Mouse (Mus musculus): ENCODE data around the gene Pigs. TPM values are rescaled to one million over a fixed set of nuclear protein-coding genes. Genes with fewer than 3 reads are reported as not detected.

The Pigs gene
- polyA plus RNA-seq, 1 experiment: 19.7 TPM

DNA sequence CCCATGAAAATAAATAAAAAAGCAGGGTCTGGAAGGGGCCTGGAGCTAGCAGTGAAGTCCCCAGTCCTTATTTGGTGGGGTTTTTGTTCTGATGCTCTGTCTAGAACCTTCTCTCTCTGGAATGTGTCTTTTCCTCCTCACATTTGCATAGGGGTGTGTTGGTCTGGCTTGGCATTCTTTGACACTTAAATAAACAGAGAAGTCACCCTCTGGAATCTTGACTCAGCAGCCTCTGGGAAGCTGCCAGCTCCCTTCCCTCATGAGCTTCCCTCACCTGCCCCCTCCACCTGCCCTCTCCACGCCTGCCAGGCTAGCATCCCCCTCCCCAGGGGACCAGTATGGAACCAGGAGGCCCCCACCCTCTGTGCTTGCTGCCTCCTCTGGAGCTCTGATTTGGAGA lies 42.2 kb downstream of the Pigs start:
- no peaks in the 10 kb centered on the region for H3K4me1 ChIP-seq (ENCODE audit: control insufficient read depth, insufficient read depth, insufficient read length, low read length)
- H3K27ac ChIP-seq (replicated peaks; ENCODE audit: low read depth, low read length): no peak overlapping the region
- no peak overlapping the region for H3K4me3 ChIP-seq (ENCODE audit: insufficient read depth, low read depth, low read length)

DNA sequence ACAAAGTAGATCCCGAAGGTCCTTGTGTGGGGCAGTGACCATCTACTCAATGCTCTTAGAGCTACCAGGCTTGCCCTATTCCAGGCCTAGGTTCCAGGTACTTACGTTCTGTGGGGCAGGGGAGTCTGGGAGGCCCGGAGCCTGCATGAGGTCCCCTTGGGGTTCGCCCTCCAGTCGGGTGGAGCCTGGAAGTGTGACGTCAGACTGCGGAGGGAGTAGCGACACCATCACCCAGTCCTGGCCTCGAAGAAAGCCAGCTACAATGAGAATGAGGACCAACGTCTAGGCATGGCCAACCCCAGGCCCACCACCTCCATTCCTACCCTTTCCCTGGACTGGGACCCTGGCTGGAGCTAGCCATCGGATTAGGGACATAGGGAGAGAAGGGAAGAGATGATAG lies 43.5 kb downstream of the Pigs start:
- H3K4me3 ChIP-seq (ENCODE audit: insufficient read depth, low read depth, low read length): no peak overlapping the region
- no peak overlapping the region for H3K27ac ChIP-seq (replicated peaks; ENCODE audit: low read depth, low read length)
- H3K4me1 ChIP-seq (ENCODE audit: control insufficient read depth, insufficient read depth, insufficient read length, low read length): no peaks in the 10 kb centered on the region

DNA sequence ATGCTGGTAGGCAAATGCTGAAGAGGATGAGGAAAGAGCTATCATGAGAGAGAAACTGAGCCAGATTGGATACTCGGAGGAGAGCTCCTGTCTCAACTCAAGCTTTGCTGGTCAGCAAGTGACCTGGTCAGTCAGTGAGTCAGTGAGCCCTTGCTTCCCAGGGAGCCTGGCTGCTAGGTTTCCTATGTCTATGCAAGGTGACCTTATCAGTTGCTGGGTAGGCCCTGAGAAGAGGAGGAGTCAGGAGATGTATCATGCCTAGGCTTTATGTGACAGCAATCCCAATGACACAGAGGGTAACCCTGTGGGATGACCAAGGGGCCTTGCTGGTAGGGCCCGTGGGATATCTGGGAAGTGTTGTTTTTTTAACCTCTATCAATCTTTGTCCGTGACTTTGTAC lies 44.0 kb downstream of the Pigs start:
- Histone ChIP-seq H3K4me1 (ENCODE audit: control insufficient read depth, insufficient read depth, insufficient read length, low read length) (no peaks in the 10 kb centered on the region), H3K4me3 (ENCODE audit: insufficient read depth, low read depth, low read length) (no peak overlapping the region), H3K27ac (replicated peaks; ENCODE audit: low read depth, low read length) (no peak overlapping the region)

DNA sequence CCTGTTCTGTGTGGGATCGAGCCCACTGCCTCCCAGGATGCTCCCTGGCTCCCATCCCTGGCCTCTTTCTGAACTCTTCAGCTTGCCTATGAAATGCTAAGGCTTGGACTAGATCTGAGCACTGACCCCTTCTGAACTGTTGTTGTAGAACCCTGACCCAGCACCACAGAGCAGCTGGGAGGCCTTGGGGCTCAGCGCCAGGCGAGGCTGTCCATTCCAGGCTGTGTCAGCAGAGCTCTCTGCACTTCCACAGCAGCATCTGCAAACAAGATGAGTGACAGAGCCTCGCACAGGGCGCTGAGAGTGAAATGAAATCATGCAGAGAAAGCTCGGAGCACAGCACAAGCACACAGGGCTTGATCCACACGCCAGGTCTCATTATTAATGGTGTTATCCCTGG lies 44.4 kb downstream of the Pigs start:
- no peak overlapping the region for H3K27ac ChIP-seq (replicated peaks; ENCODE audit: low read depth, low read length)
- H3K4me3 ChIP-seq (ENCODE audit: insufficient read depth, low read depth, low read length): no peak overlapping the region
- H3K4me1 ChIP-seq (ENCODE audit: control insufficient read depth, insufficient read depth, insufficient read length, low read length): no peaks in the 10 kb centered on the region

DNA sequence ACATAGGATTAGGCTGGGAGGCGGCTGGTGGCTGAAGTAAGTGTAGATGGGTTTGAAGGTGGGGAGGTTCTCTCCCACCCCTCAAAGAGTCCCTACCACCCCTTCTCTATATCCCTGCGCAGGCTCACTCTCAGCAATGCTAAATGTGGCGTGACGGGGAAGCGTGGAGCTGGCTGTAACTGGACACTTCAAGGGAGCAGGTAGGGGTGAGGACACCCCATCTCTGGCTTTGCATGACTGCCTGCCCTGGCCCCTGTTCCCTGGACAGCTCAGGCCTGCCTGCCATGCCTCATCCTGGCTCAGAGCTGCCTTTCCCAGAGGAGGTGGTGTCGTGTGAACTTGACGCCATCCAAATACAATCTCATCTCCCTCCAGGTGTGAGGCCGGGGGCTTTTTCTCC lies 45.9 kb downstream of the Pigs start:
- Histone ChIP-seq H3K27ac (replicated peaks; ENCODE audit: low read depth, low read length) (no peak overlapping the region), H3K4me1 (ENCODE audit: control insufficient read depth, insufficient read depth, insufficient read length, low read length) (no peaks in the 10 kb centered on the region), H3K4me3 (ENCODE audit: insufficient read depth, low read depth, low read length) (no peak overlapping the region)

DNA sequence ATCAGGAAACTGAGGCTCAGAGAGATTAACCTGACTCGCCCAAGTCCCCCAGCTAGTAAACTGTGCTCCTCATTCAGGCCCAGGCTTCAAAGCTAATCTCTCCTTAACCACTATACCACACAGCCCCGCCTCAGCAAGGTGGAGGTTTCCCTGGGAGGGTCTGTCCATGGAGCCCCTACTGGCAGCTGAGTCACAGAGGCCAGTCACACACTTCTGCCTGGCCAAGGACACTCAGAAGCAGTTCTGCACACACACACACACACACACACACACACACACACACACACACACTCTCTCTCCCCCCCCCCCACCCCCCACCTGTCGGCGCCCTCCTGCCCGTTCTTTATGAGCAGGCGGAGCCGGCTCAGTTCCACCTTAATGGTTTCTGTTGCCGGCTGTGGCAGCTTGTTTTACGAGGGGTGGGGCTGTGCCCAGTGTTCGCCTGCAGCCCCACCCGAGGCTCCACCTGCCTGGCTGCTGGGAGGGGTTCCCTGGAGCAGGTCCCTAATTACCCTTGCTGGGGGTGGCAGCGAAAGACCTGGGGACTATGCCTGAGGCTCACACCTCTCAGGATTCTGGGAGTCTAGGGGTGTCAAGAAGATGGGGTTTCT lies 49.4 kb downstream of the Pigs start:
- Histone ChIP-seq H3K27ac (replicated peaks; ENCODE audit: low read depth, low read length) (no peak overlapping the region), H3K4me3 (ENCODE audit: insufficient read depth, low read depth, low read length) (no peak overlapping the region), H3K4me1 (ENCODE audit: control insufficient read depth, insufficient read depth, insufficient read length, low read length) (no peaks in the 10 kb centered on the region)

DNA sequence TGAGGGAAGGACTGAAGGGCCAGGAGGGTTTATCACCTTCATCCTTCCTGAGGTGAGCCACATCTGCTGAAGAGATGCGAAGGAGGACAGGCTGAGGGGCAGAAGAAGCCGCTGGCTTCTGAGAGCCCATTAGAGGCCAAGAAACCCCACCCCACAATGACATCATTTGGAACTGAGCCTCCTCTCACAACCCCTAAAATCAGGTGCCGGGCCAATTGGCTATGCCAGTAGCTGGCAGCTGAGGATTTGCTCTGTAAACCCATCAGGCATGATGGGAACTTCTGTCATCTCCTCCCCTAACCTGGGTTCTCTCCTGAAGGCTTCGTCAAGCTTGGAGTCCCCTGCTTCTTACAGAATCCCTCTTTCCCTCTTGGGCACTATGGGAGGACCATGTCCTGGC lies 52.1 kb downstream of the Pigs start:
- Histone ChIP-seq H3K4me3 (ENCODE audit: insufficient read depth, low read depth, low read length) (no peak overlapping the region), H3K27ac (replicated peaks; ENCODE audit: low read depth, low read length) (no peak overlapping the region), H3K4me1 (ENCODE audit: control insufficient read depth, insufficient read depth, insufficient read length, low read length) (no peaks in the 10 kb centered on the region)

DNA sequence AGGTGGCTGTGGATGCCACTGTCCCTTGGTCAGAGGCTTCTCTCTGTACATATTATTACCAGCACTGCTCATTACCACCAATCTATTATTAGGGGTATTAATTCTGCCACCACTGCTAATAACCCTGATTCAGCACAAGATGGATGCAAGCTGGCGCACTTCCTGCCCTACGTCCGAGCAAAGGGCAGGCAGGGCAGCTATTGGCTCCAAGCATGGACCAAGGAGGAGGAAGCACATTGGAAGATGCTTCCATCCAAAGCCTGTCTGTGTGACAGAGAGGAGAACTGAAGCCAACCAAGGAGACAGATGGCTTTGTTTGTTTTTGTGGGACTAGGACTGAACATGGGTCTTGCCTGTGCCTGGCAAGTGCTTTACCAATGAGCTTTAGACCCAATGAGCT lies 52.8 kb downstream of the Pigs start:
- Histone ChIP-seq H3K4me3 (ENCODE audit: insufficient read depth, low read depth, low read length) (no peak overlapping the region), H3K27ac (replicated peaks; ENCODE audit: low read depth, low read length) (no peak overlapping the region), H3K4me1 (ENCODE audit: control insufficient read depth, insufficient read depth, insufficient read length, low read length) (no peaks in the 10 kb centered on the region)

DNA sequence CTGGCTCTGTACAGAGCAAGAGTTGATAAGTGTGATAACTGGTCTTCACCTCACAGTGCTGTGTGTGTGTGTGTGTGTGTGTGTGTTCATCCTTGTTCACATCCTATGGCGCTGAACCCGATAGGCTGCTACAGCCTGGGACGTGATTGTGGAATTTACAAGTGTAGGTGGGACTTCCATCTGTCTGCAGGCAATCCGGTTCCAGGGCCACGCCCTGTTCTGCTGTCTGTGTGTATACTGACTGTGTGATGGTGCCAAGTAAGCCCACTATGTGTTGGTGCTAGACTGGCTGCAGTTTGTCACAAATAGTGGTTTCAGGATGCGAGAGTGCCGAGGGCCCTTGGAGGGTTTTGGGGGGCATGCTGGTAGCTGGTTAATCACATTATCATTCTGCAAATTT lies 54.1 kb downstream of the Pigs start:
- no peak overlapping the region for H3K4me3 ChIP-seq (ENCODE audit: insufficient read depth, low read depth, low read length)
- no peak overlapping the region for H3K27ac ChIP-seq (replicated peaks; ENCODE audit: low read depth, low read length)

DNA sequence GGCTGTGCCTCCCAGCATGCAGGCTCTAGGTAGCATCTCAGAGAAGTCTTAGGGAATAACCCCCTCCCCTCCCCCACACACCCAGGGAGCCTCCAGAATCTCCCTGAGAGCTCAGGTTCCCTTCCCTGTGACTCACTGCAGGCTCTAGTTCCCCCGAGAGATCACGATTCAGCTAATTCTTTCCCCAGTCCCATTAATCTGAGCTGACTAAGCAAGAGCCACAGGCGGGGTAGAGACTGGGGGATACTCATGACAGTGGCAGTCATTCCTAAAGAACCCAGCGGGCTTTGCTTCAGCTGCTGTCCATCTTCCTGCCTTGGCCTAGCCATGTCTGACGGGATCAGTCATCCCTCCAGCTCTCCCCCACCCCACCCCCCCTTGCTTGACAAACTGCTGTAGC lies 54.5 kb downstream of the Pigs start:
- Histone ChIP-seq H3K27ac (replicated peaks; ENCODE audit: low read depth, low read length) (no peak overlapping the region), H3K4me1 (ENCODE audit: control insufficient read depth, insufficient read depth, insufficient read length, low read length) (no peaks in the 10 kb centered on the region), H3K4me3 (ENCODE audit: insufficient read depth, low read depth, low read length) (no peak overlapping the region)

More for the DNA sequence above, 54.1 kb downstream of the Pigs start:
- no peaks in the 10 kb centered on the region for H3K4me1 ChIP-seq (ENCODE audit: control insufficient read depth, insufficient read depth, insufficient read length, low read length)

DNA sequence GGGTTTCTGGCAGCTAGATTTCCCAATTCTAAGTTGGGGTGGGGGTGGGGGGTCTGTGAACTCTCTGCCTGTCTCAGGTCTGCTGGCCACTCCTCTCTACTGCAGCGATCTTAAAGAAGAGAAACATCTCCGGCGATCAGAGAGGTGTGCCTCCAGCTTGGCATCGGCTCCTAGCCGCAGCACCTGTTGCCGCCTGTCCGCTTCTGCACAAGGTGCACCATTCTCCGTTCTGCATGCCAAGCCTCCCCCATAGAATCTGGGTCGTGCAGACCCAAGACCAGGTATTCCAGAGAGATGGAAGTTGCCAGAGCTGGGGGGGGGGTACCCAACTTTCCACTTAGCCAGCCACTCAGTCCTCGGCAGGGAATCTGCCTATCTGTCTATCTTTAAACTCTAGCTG lies 57.6 kb downstream of the Pigs start:
- H3K4me1 ChIP-seq (ENCODE audit: control insufficient read depth, insufficient read depth, insufficient read length, low read length): no peaks in the 10 kb centered on the region
- no peak overlapping the region for H3K27ac ChIP-seq (replicated peaks; ENCODE audit: low read depth, low read length)
- no peak overlapping the region for H3K4me3 ChIP-seq (ENCODE audit: insufficient read depth, low read depth, low read length)

DNA sequence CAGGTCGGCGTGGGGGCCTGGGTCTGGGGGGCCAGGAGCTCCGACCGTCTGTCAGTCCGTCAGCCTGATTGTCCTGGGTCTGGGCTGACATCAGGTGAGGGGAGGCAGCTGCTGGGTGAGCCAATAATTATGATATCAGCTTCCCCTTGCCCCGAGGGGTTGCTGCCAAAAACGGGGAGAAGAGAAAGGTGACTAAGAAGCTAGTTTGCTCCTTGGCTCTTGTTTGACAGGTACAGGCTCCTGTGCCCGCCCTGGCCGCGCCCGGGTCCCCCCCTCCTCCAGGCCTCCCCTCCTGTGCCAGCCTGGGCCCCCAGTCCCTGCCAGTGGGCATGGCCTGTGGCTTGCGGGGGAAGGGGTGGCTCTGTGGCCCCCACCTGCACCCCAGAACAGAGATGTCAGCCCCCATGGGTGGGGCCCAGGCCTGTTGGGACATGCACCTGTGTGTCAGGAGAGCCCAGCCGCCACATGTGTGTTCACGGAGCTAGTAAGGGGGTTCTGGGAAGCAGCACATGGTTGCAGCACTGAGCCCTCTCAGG lies 58.4 kb downstream of the Pigs start, which contains the start of gene Foxn1:
Foxn1 (minus strand) TSS at position 51 of the 536 bp plus-strand sequence.
- no peaks in the 10 kb centered on the region for H3K4me1 ChIP-seq (ENCODE audit: control insufficient read depth, insufficient read depth, insufficient read length, low read length)
- H3K27ac ChIP-seq (replicated peaks; ENCODE audit: low read depth, low read length): no peak within 1 kb of the TSS
- no peak within 1 kb of the TSS for H3K4me3 ChIP-seq (ENCODE audit: insufficient read depth, low read depth, low read length)

Other genes starting within 250 kb of the Pigs start
- 33.8 and 38.9 TPM in 2 replicates for gene Eral1, start 248.0 kb upstream of the Pigs start, polyA plus RNA-seq (2012; ENCODE audit: insufficient read depth, insufficient read length, missing spikeins)
- 5.8 and 7.5 TPM in 2 replicates for gene Fam222b, start 233.8 kb upstream of the Pigs start, polyA plus RNA-seq (2012; ENCODE audit: insufficient read depth, insufficient read length, missing spikeins)
- 45.7 and 47.5 TPM in 2 replicates for gene Traf4, start 162.8 kb upstream of the Pigs start, polyA plus RNA-seq (2012; ENCODE audit: insufficient read depth, insufficient read length, missing spikeins)
- 3.2 and 6.3 TPM in 2 replicates for gene Nek8, start 151.7 kb upstream of the Pigs start, polyA plus RNA-seq (2012; ENCODE audit: insufficient read depth, insufficient read length, missing spikeins)
- 77.2 and 118 TPM in 2 replicates for gene Tlcd1, start 151.7 kb upstream of the Pigs start, polyA plus RNA-seq (2012; ENCODE audit: insufficient read depth, insufficient read length, missing spikeins)
- 881 and 950 TPM in 2 replicates for gene Rpl23a, start 144.8 kb upstream of the Pigs start, polyA plus RNA-seq (2012; ENCODE audit: insufficient read depth, insufficient read length, missing spikeins)
- gene Rab34, start 140.0 kb upstream of the Pigs start, polyA plus RNA-seq (2012; ENCODE audit: insufficient read depth, insufficient read length, missing spikeins): 61.8 and 78.8 TPM in 2 replicates
- gene Proca1, start 135.0 kb upstream of the Pigs start, polyA plus RNA-seq (2012; ENCODE audit: insufficient read depth, insufficient read length, missing spikeins): 102 and 105 TPM in 2 replicates
- gene Sdf2, start 82.7 kb upstream of the Pigs start, polyA plus RNA-seq (2012; ENCODE audit: insufficient read depth, insufficient read length, missing spikeins): 42.0 and 44.9 TPM in 2 replicates
- gene Supt6, start 82.4 kb upstream of the Pigs start, polyA plus RNA-seq (2012; ENCODE audit: insufficient read depth, insufficient read length, missing spikeins): 20.1 and 20.7 TPM in 2 replicates
- gene 2610507B11Rik, start 66.7 kb upstream of the Pigs start, polyA plus RNA-seq (2012; ENCODE audit: insufficient read depth, insufficient read length, missing spikeins): 74.3 and 104 TPM in 2 replicates
- not detected in 2 replicates for gene BC030499, start 37.6 kb upstream of the Pigs start, polyA plus RNA-seq (2012; ENCODE audit: insufficient read depth, insufficient read length, missing spikeins)
- 0.29 and 0.87 TPM in 2 replicates for gene Spag5, start 26.9 kb upstream of the Pigs start, polyA plus RNA-seq (2012; ENCODE audit: insufficient read depth, insufficient read length, missing spikeins)
- 1.9 and 2.3 TPM in 2 replicates for gene Aldoc, start 5.4 kb upstream of the Pigs start, polyA plus RNA-seq (2012; ENCODE audit: insufficient read depth, insufficient read length, missing spikeins)
- gene Unc119, start 15.1 kb downstream of the Pigs start, polyA plus RNA-seq (2012; ENCODE audit: insufficient read depth, insufficient read length, missing spikeins): 16.9 and 30.7 TPM in 2 replicates
- not detected in 2 replicates for gene Foxn1, start 58.1 kb downstream of the Pigs start, polyA plus RNA-seq (2012; ENCODE audit: insufficient read depth, insufficient read length, missing spikeins)
- not detected in 2 replicates for gene Slc13a2, start 93.8 kb downstream of the Pigs start, polyA plus RNA-seq (2012; ENCODE audit: insufficient read depth, insufficient read length, missing spikeins)
- 9.2 and 11.8 TPM in 2 replicates for gene Slc46a1, start 137.3 kb downstream of the Pigs start, polyA plus RNA-seq (2012; ENCODE audit: insufficient read depth, insufficient read length, missing spikeins)
- gene Sarm1, start 169.3 kb downstream of the Pigs start, polyA plus RNA-seq (2012; ENCODE audit: insufficient read depth, insufficient read length, missing spikeins): not detected in 2 replicates
- gene Vtn, start 170.7 kb downstream of the Pigs start, polyA plus RNA-seq (2012; ENCODE audit: insufficient read depth, insufficient read length, missing spikeins): 6.4 and 10.8 TPM in 2 replicates
- not detected in 2 replicates for gene Sebox, start 175.0 kb downstream of the Pigs start, polyA plus RNA-seq (2012; ENCODE audit: insufficient read depth, insufficient read length, missing spikeins)
- gene Tmem199, start 183.8 kb downstream of the Pigs start, polyA plus RNA-seq (2012; ENCODE audit: insufficient read depth, insufficient read length, missing spikeins): 21.4 and 27.2 TPM in 2 replicates
- 190 and 193 TPM in 2 replicates for gene Poldip2, start 183.8 kb downstream of the Pigs start, polyA plus RNA-seq (2012; ENCODE audit: insufficient read depth, insufficient read length, missing spikeins)
- 25.2 and 30.1 TPM in 2 replicates for gene Tnfaip1, start 207.9 kb downstream of the Pigs start, polyA plus RNA-seq (2012; ENCODE audit: insufficient read depth, insufficient read length, missing spikeins)
- 67.3 and 75.5 TPM in 2 replicates for gene Ift20, start 207.9 kb downstream of the Pigs start, polyA plus RNA-seq (2012; ENCODE audit: insufficient read depth, insufficient read length, missing spikeins)
- 14.8 and 20.7 TPM in 2 replicates for gene Tmem97, start 222.4 kb downstream of the Pigs start, polyA plus RNA-seq (2012; ENCODE audit: insufficient read depth, insufficient read length, missing spikeins)

All from brown adipose tissue, adult 24 weeks (tissue).